Mouse (Mus musculus): ENCODE measurements around the gene Rasl10a. TPM values are rescaled to one million over a fixed set of nuclear protein-coding genes. Genes with fewer than 3 reads are reported as not detected.

Gene Rasl10a
- polyA plus RNA-seq (2012; rRNA removed), result 0.36 and 0.44 TPM in 2 replicates

DNA sequence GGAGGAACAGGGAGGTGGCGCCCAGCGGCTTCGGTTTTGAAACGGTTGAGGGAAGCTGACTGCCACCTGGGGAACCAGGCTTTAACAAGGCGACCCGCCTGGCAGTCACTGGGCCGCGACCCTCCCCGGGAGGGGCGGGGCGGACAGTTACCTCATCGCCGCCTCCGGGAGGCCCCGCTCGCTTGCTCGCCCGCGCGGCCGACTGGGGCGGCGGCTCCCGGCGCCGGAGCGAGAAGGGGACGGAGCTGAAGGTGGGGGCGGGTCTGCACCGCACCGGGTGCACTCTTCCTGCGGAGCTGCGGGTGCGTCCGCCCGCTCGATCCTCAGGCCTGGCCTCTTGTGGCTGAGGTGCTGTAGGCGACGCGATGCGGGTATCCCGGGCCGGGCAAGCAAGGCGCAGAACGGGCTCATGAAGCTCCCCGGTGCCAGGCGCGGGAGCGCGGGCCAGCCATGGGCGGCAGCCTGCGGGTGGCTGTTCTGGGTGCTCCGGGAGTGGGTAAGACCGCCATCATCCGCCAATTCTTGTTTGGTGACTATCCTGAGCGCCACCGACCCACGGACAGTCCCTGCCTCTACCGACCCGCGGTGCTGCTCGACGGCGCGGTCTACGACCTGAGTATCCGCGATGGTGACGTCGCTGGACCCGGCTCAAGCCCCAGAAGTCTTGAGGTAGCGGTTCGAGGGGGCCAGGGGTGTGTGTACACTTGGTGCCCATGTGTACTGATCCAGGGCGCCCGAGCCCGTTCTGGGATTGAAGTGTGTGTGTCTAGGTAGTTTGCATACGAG, at the start of gene Rasl10a:
Rasl10a (plus strand) TSS at position 273 of the 786 bp plus-strand sequence.

DNA sequence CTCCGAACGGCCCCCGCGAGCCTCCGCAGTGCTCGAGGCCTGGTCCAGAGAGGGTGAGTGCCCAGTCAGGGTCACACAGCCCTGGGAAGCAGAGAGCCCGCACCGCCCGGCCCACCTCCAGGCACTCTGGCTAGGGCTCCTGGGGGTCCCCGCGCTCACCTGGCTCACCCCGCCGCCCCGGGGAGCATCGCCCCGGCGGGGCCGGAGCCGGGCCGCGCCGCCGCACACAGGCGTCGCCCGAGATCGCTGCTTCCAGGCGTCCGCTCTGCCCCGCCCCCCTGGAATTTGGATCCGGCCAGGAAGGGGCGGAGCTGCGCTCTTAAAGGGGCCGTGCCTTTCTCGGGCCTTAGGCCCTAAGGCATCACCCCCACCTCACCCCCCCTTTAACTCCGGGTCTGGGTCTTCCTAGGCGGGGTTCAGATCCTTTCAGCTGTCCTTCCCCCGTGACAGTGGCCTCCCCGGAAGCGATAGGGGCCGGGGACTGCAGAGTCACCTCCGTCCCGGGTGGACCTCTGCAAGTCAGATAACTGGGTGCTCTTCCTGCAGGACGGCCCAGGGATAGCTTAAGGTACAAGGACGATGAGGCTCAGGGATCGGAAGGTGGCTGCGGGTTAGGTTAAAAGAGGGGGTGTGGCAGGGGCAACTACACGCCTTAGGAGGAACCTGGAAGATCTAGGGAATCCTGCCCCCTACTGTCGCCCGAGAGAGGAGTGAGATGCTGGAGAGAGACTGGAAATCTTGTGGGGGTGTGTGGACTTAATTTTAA, 7.3 kb downstream of the Rasl10a start, which contains the start of gene Gas2l1:
Gas2l1 (minus strand) TSS at position 272 of the 766 bp plus-strand sequence.

DNA sequence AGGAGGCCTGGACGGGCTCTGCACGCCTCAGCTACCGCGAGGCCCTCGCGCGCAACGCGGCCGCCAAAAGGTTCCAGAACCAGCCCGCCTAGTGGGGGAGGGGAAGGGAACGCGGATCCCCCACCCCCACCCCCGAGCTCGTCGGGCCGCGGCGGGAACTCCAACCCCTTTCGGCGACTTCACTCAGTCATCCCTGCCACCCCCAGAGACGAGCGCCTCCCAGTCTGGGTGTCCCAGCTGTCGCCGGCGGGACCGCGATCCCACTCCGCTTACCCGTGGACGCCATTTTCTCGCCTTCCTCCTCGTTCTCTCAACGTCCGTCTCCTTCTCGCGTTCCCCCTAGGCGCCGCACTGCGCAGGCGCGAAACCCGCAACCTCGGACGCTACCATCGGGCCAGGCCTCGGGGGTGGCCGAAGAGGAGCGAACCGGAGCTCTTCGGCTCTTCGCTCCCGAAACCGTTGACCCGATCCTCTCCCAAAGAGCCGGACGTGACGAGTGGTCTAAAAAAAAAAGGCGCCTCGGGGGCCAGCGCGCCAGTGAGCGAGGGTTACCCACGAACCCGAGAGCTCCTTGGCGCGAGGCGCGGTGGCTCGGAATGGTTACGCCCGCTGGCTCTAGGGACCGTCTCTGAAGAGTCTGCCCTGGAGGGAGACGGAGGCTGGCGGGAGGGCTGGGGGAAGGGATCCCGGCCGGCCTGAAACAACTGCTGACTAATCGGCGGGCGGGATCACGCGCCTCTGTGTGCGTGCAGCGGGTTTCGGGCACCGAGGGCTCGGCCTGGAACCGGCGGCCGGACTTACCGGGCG, 41.0 kb downstream of the Rasl10a start, which contains the start of the genes Rhbdd3 and Ewsr1:
Rhbdd3 (plus strand) TSS at position 191 of the 807 bp plus-strand sequence.
Ewsr1 (minus strand) TSS at position 531 of the 807 bp plus-strand sequence.

Other genes with a start within 250 kb of the Rasl10a start
- gene Nf2, start 208.6 kb upstream of the Rasl10a start, polyA plus RNA-seq (2012; rRNA removed), result 10.5 and 12.2 TPM in 2 replicates
- gene Nipsnap1, start 184.2 kb upstream of the Rasl10a start, polyA plus RNA-seq (2012; rRNA removed), result 65.9 and 74.9 TPM in 2 replicates
- gene Thoc5, start 162.8 kb upstream of the Rasl10a start, polyA plus RNA-seq (2012; rRNA removed), result 10.6 and 10.8 TPM in 2 replicates
- 0.07 and 0.08 TPM in 2 replicates for gene Nefh, start 110.1 kb upstream of the Rasl10a start, polyA plus RNA-seq (2012; rRNA removed)
- 34.2 and 43.2 TPM in 2 replicates for gene Ap1b1, start 71.3 kb upstream of the Rasl10a start, polyA plus RNA-seq (2012; rRNA removed)
- 10.7 and 12.1 TPM in 2 replicates for gene Gas2l1, start 7.2 kb downstream of the Rasl10a start, polyA plus RNA-seq (2012; rRNA removed)
- 10.1 and 11.4 TPM in 2 replicates for gene Rhbdd3, start 40.8 kb downstream of the Rasl10a start, polyA plus RNA-seq (2012; rRNA removed)
- 162 and 183 TPM in 2 replicates for gene Ewsr1, start 41.1 kb downstream of the Rasl10a start, polyA plus RNA-seq (2012; rRNA removed)
- gene Emid1, start 94.1 kb downstream of the Rasl10a start, polyA plus RNA-seq (2012; rRNA removed), result 1.9 and 2.2 TPM in 2 replicates
- 1.9 and 2.3 TPM in 2 replicates for gene Kremen1, start 203.4 kb downstream of the Rasl10a start, polyA plus RNA-seq (2012; rRNA removed)

Measured in liver, embryonic 18 days (tissue).